ENCODE assay signal across 8 mouse cellular contexts in the genomic region with DNA sequence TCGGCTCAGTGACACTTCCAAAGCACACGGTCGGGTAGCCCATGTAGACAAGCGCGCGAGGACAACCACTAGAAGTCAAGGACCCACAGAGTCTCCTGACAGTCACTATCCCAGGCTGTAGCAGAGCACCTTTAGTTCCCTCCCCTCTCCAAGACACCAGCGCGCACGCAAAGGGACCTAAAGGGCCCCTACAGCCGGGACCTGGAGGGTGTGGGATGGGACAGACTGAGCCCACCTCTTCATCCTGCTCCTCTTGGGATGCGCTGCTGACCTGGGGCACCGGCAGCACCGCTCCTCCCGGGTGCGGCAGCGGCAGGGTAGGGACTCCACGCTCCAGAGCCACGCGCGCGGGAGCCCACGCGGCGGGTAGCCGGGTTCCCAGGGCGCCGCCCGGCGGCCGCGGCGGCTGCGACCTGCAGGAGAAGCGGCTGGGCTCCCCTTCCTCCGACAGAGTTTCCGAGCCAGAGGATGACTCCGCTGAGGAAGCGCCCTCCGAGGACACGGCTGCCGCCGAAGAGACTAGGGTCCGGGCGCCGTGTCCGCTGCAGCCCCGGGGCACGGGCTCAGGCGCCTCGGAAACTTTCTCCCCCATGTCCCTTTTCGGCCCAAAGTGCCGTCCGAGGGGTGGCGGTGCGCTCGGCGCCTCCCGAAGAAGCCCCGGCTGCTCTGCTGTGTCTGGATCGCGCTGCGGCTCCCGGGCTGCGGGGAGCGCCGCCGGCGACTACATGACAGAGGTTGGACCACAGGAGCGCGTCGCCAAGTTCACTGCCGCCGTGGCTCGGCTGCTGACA. TPM values are rescaled to one million over a fixed set of nuclear protein-coding genes. Genes with fewer than 3 reads are reported as not detected.
A peak's percentile ranks its signal among the peaks of the same experiment; 100 is the strongest.
DNase-seq lines count a peak whose midpoint lies in the region; ATAC-seq and TF ChIP-seq lines count a peak whose summit lies in the region.

No protein-coding gene starts in this region.

- ATAC-seq in liver, embryonic 15.5 days (ENCODE audit: insufficient read depth) = no peak
- ATAC-seq in activated CD4-positive, CD25-positive, alpha-beta regulatory T cell, adult 4 months = no peak

- H3K4me2 ChIP-seq in liver, embryonic 15.5 days = peak overlapping the region; percentile 73

- H3K27me3 ChIP-seq in kidney, adult 2 months (replicated peaks; ENCODE audit: control insufficient read depth, insufficient read depth, low read length) = no peaks in the 10 kb centered on the region
- H3K27me3 ChIP-seq in liver, embryonic 15.5 days = peaks cover 56% of the 10 kb centered on the region

- no peaks in the 10 kb centered on the region for H3K36me3 ChIP-seq in kidney, adult 2 months (ENCODE audit: control insufficient read depth, insufficient read depth, low read length)
- no peaks in the 10 kb centered on the region for H3K36me3 ChIP-seq in liver, embryonic 15.5 days (replicated peaks)

- DNase-seq in layer of hippocampus, postnatal 10 days (ENCODE audit: low spot score in 2 of 2) = peak; percentile 29 to 50
- no peak for DNase-seq in layer of hippocampus, adult 9-11 months
- DNase-seq in embryo, embryonic 11 days = peak; percentile 73
- DNase-seq in heart, adult 18-20 months = peak; percentile 55 to 68
- DNase-seq in kidney, adult 2 months = peak; percentile 54
- peak; percentile 41 for DNase-seq in ovary, postnatal 10 days (ENCODE audit: low spot score)

- no peaks in the 10 kb centered on the region for H3K9me3 ChIP-seq in liver, embryonic 15.5 days (replicated peaks)

- no peak for TF ChIP-seq POLR2A in kidney, adult 2 months (IDR thresholded peaks at IDR 0.05; ENCODE audit: low read depth, low read length)

- H3K4me3 ChIP-seq in kidney, adult 2 months (ENCODE audit: insufficient read depth, low read depth, low read length) = peak overlapping the region; percentile 69
- H3K4me3 ChIP-seq in liver, embryonic 15.5 days (replicated peaks) = peak overlapping the region; percentile 55

- WGBS in kidney, adult 2 months = under 1% methylated on average over 73 of the region's 74 CpGs
- under 1% methylated on average over 73 of the region's 74 CpGs for WGBS in liver, embryonic 15.5 days (ENCODE audit: insufficient replicate concordance)

- TF ChIP-seq CTCF in kidney, adult 2 months (conservative IDR thresholded peaks at IDR 0.05; ENCODE audit: insufficient read depth, insufficient read length, low read depth, low read length) = no peak

- H3K27ac ChIP-seq in kidney, adult 2 months (ENCODE audit: insufficient read depth, low read depth, low read length) = no peak overlapping the region
- H3K27ac ChIP-seq in liver, embryonic 15.5 days (replicated peaks) = no peak overlapping the region

- H3K9ac ChIP-seq in liver, embryonic 15.5 days = no peak overlapping the region

- peaks cover 9% of the 10 kb centered on the region for H3K4me1 ChIP-seq in kidney, adult 2 months (ENCODE audit: control insufficient read depth, insufficient read depth, low read length)
- peaks cover 8% of the 10 kb centered on the region for H3K4me1 ChIP-seq in liver, embryonic 15.5 days (replicated peaks)

RNA-seq across cellular contexts. Expression of gene Mast4, which starts 0.5 kb away (rescaled TPM):
- 10 to 100 TPM; 37.9 to 39.3 TPM for total RNA-seq in layer of hippocampus, postnatal 10 days (2021)
- total RNA-seq in heart, adult 18-20 months (2021) = 10 to 100 TPM; 21.4 to 30.3 TPM
- 5.1 and 6.5 TPM in 2 replicates for polyA plus RNA-seq in kidney, adult 2 months (2012; rRNA removed)
- polyA plus RNA-seq in liver, embryonic 15.5 days (2015; fragmentation: Nextera tagmentation; extraction: Ambion mirVana) = 2.1 and 3.4 TPM in 2 replicates
- 10 to 100 TPM; 10.1 to 13.1 TPM for polyA plus RNA-seq in activated CD4-positive, CD25-positive, alpha-beta regulatory T cell, adult 4 months (2017; shearing (Covaris generic))
